Mouse (Mus musculus) gastrocnemius, postnatal 10 days (tissue): ENCODE measurements around the gene Cldn13. TPM values are rescaled to one million over a fixed set of nuclear protein-coding genes. Genes with fewer than 3 reads are reported as not detected.
"Not testable (repeated sequence)": the region's sequence is repeated elsewhere in the genome, so short reads cannot be mapped to it uniquely, and the experiment has no call there.

Source experiments
- DNase-seq: peaks from one replicate; pipeline ENCODE4 v3.0.0; 2021; ENCODE audit warnings: mixed read lengths
- long read RNA-seq, 2 experiments: library from polyadenylated mRNA; stranded (forward); transcript quantifications; one replicate each; pipeline ENCODE4 v2.0.0; 2021
- total RNA-seq, 2 experiments: library from RNA; stranded (reverse); gene quantifications; 2 replicates each; pipeline ENCODE4 v1.2.3; 2021

The Cldn13 gene
- under 1 TPM in 1 of 2 experiments, not detected in 1; 0.84 TPM for total RNA-seq
- long read RNA-seq, experiment 1 = 0 reads
- long read RNA-seq, experiment 2 = 0 reads

GRCm38 (mm10) chr5:134915311-134915710, at the start of gene Cldn13:
Cldn13 (minus strand) TSS chr5:134915526.
- DNase-seq = no peak

GRCm38 (mm10) chr5:134964655-134965054, 49.3 kb upstream of the Cldn13 start:
- not testable (repeated sequence) for DNase-seq

GRCm38 (mm10) chr5:134963546-134963945, 48.2 kb upstream of the Cldn13 start:
- DNase-seq = no peak

GRCm38 (mm10) chr5:134961519-134961918, 46.2 kb upstream of the Cldn13 start:
- DNase-seq = no peak

- DNase-seq = no peak
Observed at GRCm38 (mm10) chr5:134960430-134960829, 45.1 kb upstream of the Cldn13 start.

GRCm38 (mm10) chr5:134959114-134959513, 43.8 kb upstream of the Cldn13 start:
- DNase-seq = no peak

- no peak for DNase-seq
Observed at GRCm38 (mm10) chr5:134955491-134955890, 40.2 kb upstream of the Cldn13 start.

GRCm38 (mm10) chr5:134951053-134951884, 35.9 kb upstream of the Cldn13 start:
- no peak for DNase-seq

GRCm38 (mm10) chr5:134948085-134948439, 32.7 kb upstream of the Cldn13 start:
- no peak for DNase-seq

GRCm38 (mm10) chr5:134947420-134948084, 32.2 kb upstream of the Cldn13 start:
- no peak for DNase-seq

- no peak for DNase-seq
Observed at GRCm38 (mm10) chr5:134946857-134947255, 31.5 kb upstream of the Cldn13 start, which contains the start of gene Cldn4. Cldn4 (minus strand) TSS chr5:134946934.

GRCm38 (mm10) chr5:134946063-134946856, 30.9 kb upstream of the Cldn13 start:
- no peak for DNase-seq

GRCm38 (mm10) chr5:134945266-134945959, 30.1 kb upstream of the Cldn13 start:
- DNase-seq = no peak

- DNase-seq = no peak
Observed at GRCm38 (mm10) chr5:134944179-134944578, 28.9 kb upstream of the Cldn13 start.

GRCm38 (mm10) chr5:134942740-134943139, 27.4 kb upstream of the Cldn13 start:
- DNase-seq = no peak

- no peak for DNase-seq
Observed at GRCm38 (mm10) chr5:134941472-134942209, 26.3 kb upstream of the Cldn13 start.

GRCm38 (mm10) chr5:134939554-134939953, 24.2 kb upstream of the Cldn13 start:
- DNase-seq = not testable (repeated sequence)

GRCm38 (mm10) chr5:134939069-134939468, 23.7 kb upstream of the Cldn13 start:
- DNase-seq = no peak

GRCm38 (mm10) chr5:134936626-134937185, 21.4 kb upstream of the Cldn13 start:
- DNase-seq = no peak

- DNase-seq = no peak
Observed at GRCm38 (mm10) chr5:134936051-134936450, 20.7 kb upstream of the Cldn13 start.

GRCm38 (mm10) chr5:134934666-134935065, 19.3 kb upstream of the Cldn13 start:
- DNase-seq = no peak
